In the genomic region with DNA sequence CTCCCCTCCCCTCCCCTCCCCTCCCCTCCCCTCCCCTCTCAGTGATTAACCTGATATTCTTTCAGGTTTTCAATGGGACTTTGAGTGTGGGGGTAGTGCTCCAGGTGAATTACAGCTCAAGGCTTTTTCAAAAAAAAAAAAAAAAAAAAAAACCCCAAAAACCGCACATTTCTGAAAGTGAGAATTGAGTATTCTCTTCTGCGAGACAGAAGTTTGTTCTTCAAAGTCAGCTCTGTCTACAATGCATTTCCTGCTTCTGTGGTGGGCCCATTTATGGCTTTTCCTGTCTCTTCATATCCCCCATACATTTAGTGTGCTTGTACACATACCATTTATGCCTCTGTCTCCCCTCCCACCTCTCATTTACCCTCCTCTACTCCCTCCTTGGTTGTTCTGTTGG, we compare ENCODE assay signal across 29 mouse cellular contexts.
DNase-seq lines count a peak whose midpoint lies in the region; ATAC-seq and TF ChIP-seq lines count a peak whose summit lies in the region.
"Had no signal": no experiment of that assay in that cellular context is flagged by ENCODE, and none has a peak within 500 bp of the region (broad histone marks: within the 10 kb centered on the region; RNA-seq: fewer than 3 reads in every experiment).

No protein-coding gene starts in this region.

- TF ChIP-seq CTCF in thymus, adult 2 months (IDR thresholded peaks at IDR 0.05; ENCODE audit: borderline replicate concordance, control insufficient read depth, extremely low read depth, insufficient read depth, low read length, poor library complexity): no peak
- no peak for TF ChIP-seq CTCF in left cerebral cortex, adult 2 months (IDR thresholded peaks at IDR 0.05)

- ATAC-seq in CD4-positive, CD25-positive, alpha-beta regulatory T cell, adult 4 months: no peak
- ATAC-seq: activated CD4-positive, CD25-positive, alpha-beta regulatory T cell, adult 4 months; forebrain, embryonic 13.5 days; forebrain, embryonic 15.5 days; forebrain, postnatal 0 days; Patski had no signal

- WGBS in thymus, adult 2 months: 6% methylated on average over 2 of the region's 2 CpGs

- peak; percentile 2 for DNase-seq in CD4-positive, CD25-positive, alpha-beta regulatory T cell, adult 2 months (ENCODE audit: low read depth, low spot score)
- peak; percentile 75 for DNase-seq in thymus, postnatal 0 days (ENCODE audit: low spot score)
- no peak for DNase-seq in thymus, postnatal 25 days
- peak; percentile 9 for DNase-seq in thymus, postnatal 4 days
- DNase-seq in thymus, adult 2 months: no peak
- DNase-seq in naive thymus-derived CD4-positive, alpha-beta T cell, adult 2 months (ENCODE audit: low read depth): peak; percentile 13
- no peak for DNase-seq in left cerebral cortex, adult 2 months (ENCODE audit: extremely low spot score in 1 of 2, low spot score in 2 of 2)
- DNase-seq: adrenal gland, adult 8-10 months; adrenal gland, postnatal 14 days; adrenal gland, postnatal 36 days; B cell, adult 2 months; cerebellum, adult 11 months; cerebellum, adult 18-20 months; cerebellum, adult 8-10 months; cerebellum, adult 9-11 months; cerebellum, postnatal 14 days; cerebellum, postnatal 36 days; embryo, embryonic 11 days; forebrain, postnatal 0 days had no signal

- H3K27me3 ChIP-seq in thymus, adult 2 months (ENCODE audit: control insufficient read depth, insufficient read depth, low read length): no peaks in the 10 kb centered on the region
- H3K27me3 ChIP-seq: embryonic facial prominence, embryonic 13.5 days; embryonic facial prominence, embryonic 15.5 days; forebrain, embryonic 13.5 days; forebrain, embryonic 15.5 days had no signal

- no peaks in the 10 kb centered on the region for H3K36me3 ChIP-seq in thymus, adult 2 months (ENCODE audit: control insufficient read depth, insufficient read depth, low read length)
- H3K36me3 ChIP-seq: embryonic facial prominence, embryonic 13.5 days; embryonic facial prominence, embryonic 15.5 days; forebrain, embryonic 10.5 days; forebrain, embryonic 15.5 days; G1E had no signal

- intact Hi-C loops in left cerebral cortex, adult 2 months (cut with DNase I): loop anchor here (10.0 kb wide), 1 partner anchor 643 kb away; no protein-coding TSS in a partner anchor

- H3K4me3 ChIP-seq in thymus, adult 2 months (ENCODE audit: control insufficient read depth, insufficient read depth, low read length): no peak overlapping the region
- H3K4me3 ChIP-seq in left cerebral cortex, adult 2 months: no peak overlapping the region
- H3K4me3 ChIP-seq: embryonic facial prominence, embryonic 13.5 days; embryonic facial prominence, embryonic 15.5 days; erythroblast, embryonic 14.5 days; forebrain, embryonic 10.5 days; forebrain, embryonic 13.5 days; forebrain, embryonic 15.5 days had no signal

- no peak for TF ChIP-seq POLR2A in thymus, adult 2 months (IDR thresholded peaks at IDR 0.05; ENCODE audit: control insufficient read depth, extremely low read depth, insufficient read depth, low read length, poor library complexity)

- no peak overlapping the region for H3K27ac ChIP-seq in thymus, adult 2 months (ENCODE audit: control insufficient read depth, insufficient read depth, low read length)
- H3K27ac ChIP-seq in left cerebral cortex, adult 2 months: no peak overlapping the region
- H3K27ac ChIP-seq: embryonic facial prominence, embryonic 13.5 days; embryonic facial prominence, embryonic 15.5 days; forebrain, embryonic 10.5 days; forebrain, embryonic 13.5 days; forebrain, embryonic 15.5 days had no signal

- H3K4me1 ChIP-seq in thymus, adult 2 months (replicated peaks; ENCODE audit: control insufficient read depth, insufficient read depth, low read length): no peaks in the 10 kb centered on the region; the same call in 1 of the 2 replicates
- H3K4me1 ChIP-seq: embryonic facial prominence, embryonic 15.5 days; forebrain, embryonic 10.5 days; forebrain, embryonic 13.5 days; forebrain, embryonic 15.5 days had no signal

Comparison
In these comparisons a context has a peak if more than half of its experiments do, and no peak if none do; other contexts are left out.
1. DNase-seq: peak in CD4-positive, CD25-positive, alpha-beta regulatory T cell, adult 2 months (single experiment), thymus, postnatal 0 days (single experiment), thymus, postnatal 4 days (single experiment) and naive thymus-derived CD4-positive, alpha-beta T cell, adult 2 months (single experiment); none in thymus, postnatal 25 days (single experiment), thymus, adult 2 months (single experiment) and left cerebral cortex, adult 2 months (0 of 2).